Mouse (Mus musculus) embryonic facial prominence, embryonic 13.5 days (tissue): ENCODE measurements around the gene Pdgfd. TPM values are rescaled to one million over a fixed set of nuclear protein-coding genes. Genes with fewer than 3 reads are reported as not detected.

Experiments used
- ATAC-seq: fragments of 200-750 bp; cut with Nextera tagmentation; 2 replicates; pipeline ENCODE4 v1.8.0; 2017; ENCODE audit warnings: low read depth; ENCODE audit not compliant: insufficient number of reproducible peaks, insufficient read depth, low FRiP score, low TSS enrichment
- H3K27ac ChIP-seq: fragments of 300-500 bp; sonication (generic); 2 replicates; pipeline ENCODE4 v1.5.1; 2015; ENCODE audit warnings: moderate library complexity, mild to moderate bottlenecking, inconsistent platforms
- H3K27me3 ChIP-seq: fragments of 300-500 bp; sonication (generic); 2 replicates; pipeline ENCODE4 v1.6.1; 2015; ENCODE audit warnings: mild to moderate bottlenecking, inconsistent platforms
- H3K36me3 ChIP-seq: fragments of 300-500 bp; sonication (generic); 2 replicates; pipeline ENCODE4 v1.6.1; 2015; ENCODE audit warnings: mild to moderate bottlenecking, inconsistent platforms
- H3K4me1 ChIP-seq: fragments of 300-500 bp; sonication (generic); 2 replicates; pipeline ENCODE4 v1.6.1; 2015; ENCODE audit warnings: inconsistent platforms
- H3K4me2 ChIP-seq: fragments of 300-500 bp; sonication (generic); 2 replicates; pipeline ENCODE4 v1.6.1; 2015; ENCODE audit warnings: moderate library complexity, mild to moderate bottlenecking, inconsistent platforms
- H3K4me3 ChIP-seq: fragments of 300-500 bp; sonication (generic); 2 replicates; pipeline ENCODE4 v1.5.1; 2015; ENCODE audit warnings: mild to moderate bottlenecking, inconsistent platforms
- H3K9ac ChIP-seq: fragments of 300-500 bp; sonication (generic); 2 replicates; pipeline ENCODE4 v1.6.1; 2015; ENCODE audit warnings: mild to moderate bottlenecking, inconsistent platforms
- H3K9me3 ChIP-seq: fragments of 300-500 bp; sonication (generic); 2 replicates; pipeline ENCODE4 v1.6.1; 2016; ENCODE audit warnings: inconsistent platforms
- WGBS: fragments of 180-500 bp; shearing (Covaris S2); methylation state at CpG from one replicate; pipeline ENCODE4 v1.1.7; 2015; ENCODE audit warnings: mixed read lengths; 5-methylcytosine and 5-hydroxymethylcytosine counted together
- polyA plus RNA-seq: library from polyadenylated mRNA; unstranded; fragments of >200 nt; fragmentation: Nextera tagmentation; extraction: Ambion mirVana; gene quantifications from 2 replicates; pipeline ENCODE4 v1.2.1, GENCODE M21; 2015

Gene Pdgfd
- polyA plus RNA-seq, 1 experiment from 2014 or later = 7.1 TPM

DNA sequence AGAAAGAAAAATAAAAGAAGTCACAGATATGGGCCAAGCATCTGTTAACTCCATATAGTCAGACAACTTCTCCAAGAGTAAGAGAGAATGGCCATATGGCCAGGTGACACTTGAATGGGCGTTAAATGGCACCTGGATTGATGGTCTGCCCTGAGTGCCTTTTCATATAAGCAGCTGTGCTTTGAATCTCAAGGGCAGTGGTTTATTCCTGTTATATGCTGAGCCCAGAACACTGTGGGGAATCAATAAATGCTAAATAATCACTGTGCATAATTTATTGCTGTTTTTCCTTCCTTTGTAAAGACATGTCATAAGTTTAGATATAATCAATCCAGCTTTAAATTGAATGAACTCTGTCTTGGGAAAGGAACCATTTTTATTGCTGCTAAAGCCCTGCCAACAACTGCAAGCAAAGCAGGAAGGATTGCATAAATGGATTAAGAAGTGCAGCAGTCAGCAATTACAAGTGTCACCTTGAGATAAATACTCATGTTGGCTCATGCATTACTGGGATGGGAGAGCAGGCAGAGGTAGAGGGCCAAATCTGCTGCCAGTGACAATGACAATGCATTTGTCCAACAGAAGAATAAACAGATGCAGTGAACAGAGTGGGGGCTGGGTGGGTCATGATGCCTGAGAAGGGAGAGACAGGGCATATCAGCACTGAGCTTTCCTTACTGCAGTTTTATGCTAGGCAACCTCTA, 185.0 kb downstream of the Pdgfd start:
- no peaks in the 10 kb centered on the region for H3K9me3 ChIP-seq
- H3K9ac ChIP-seq = no peak overlapping the region
- H3K4me1 ChIP-seq = no peaks in the 10 kb centered on the region
- no peak for ATAC-seq
- no peaks in the 10 kb centered on the region for H3K27me3 ChIP-seq
- no peak overlapping the region for H3K4me2 ChIP-seq
- H3K4me3 ChIP-seq = no peak overlapping the region
- no peak overlapping the region for H3K27ac ChIP-seq
- WGBS = 78% methylated on average over 1 of the region's 1 CpGs
- H3K36me3 ChIP-seq = no peaks in the 10 kb centered on the region

DNA sequence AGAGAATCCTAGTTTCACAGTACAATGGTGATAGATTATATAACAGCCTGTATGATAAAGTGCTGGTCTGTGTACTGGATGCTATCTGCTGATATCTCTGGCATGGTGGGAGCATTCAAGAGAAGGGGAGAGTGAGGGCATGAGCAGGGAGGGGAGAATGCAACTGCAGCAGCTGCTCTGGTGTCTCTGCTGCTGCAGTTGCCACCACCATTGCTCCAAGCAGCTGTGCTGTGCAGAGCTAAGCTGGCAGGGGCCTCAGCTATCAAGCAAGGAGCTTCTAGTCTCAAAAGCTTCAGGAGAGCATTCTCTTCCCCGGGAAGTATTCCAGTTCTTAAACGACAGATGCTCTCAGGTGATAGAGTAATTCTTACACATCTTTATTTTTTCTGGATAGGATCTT, 192.4 kb downstream of the Pdgfd start:
- H3K4me1 ChIP-seq = no peaks in the 10 kb centered on the region
- no peak overlapping the region for H3K9ac ChIP-seq
- WGBS = 81% methylated on average over 2 of the region's 2 CpGs
- no peaks in the 10 kb centered on the region for H3K36me3 ChIP-seq
- H3K9me3 ChIP-seq = no peaks in the 10 kb centered on the region
- H3K4me3 ChIP-seq = no peak overlapping the region
- no peak overlapping the region for H3K4me2 ChIP-seq
- H3K27ac ChIP-seq = no peak overlapping the region
- no peaks in the 10 kb centered on the region for H3K27me3 ChIP-seq
- no peak for ATAC-seq

DNA sequence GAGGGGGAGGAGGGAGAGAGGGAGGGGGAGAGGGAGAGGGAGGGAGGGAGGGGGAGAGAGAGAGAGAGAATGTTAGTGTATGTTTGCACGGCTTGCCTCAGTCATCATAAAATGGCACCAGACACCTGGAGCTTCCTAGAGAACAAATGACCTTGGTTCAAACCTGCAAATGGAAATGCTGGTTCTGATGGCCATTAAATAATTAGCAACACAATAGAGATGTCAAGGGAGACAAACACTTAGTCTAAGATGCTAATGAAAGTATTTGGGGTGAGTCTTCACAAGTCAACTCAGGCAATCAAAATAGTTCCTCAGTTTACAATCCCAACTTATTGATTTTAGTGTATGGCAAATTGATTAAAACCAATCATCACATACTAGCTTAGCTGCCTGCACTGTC, 198.2 kb downstream of the Pdgfd start:
- no peaks in the 10 kb centered on the region for H3K4me1 ChIP-seq
- no peak overlapping the region for H3K4me2 ChIP-seq
- H3K27ac ChIP-seq = no peak overlapping the region
- no peak overlapping the region for H3K9ac ChIP-seq
- H3K27me3 ChIP-seq = no peaks in the 10 kb centered on the region
- H3K36me3 ChIP-seq = no peaks in the 10 kb centered on the region
- no peak overlapping the region for H3K4me3 ChIP-seq
- WGBS = 84% methylated on average over 1 of the region's 1 CpGs
- H3K9me3 ChIP-seq = no peaks in the 10 kb centered on the region
- no peak for ATAC-seq

DNA sequence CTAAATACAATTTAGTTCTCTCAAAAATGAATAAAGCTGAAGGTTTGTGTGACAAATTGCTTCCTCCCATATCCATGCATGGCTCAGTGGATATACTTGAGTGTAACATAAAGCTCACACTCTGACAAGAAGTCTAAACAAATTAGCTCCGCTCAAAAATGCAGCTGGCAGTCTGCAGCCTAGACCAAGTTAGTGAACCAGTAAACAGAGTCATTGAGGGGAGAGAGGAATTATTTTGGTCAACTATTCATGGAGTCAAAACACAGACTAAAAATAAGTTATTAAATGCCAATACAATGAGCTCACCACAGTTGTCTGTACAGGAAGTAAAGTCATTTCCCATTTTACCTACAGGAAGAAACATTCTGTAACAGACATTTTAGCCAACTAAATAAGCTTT, 233.4 kb downstream of the Pdgfd start:
- ATAC-seq = no peak
- no peaks in the 10 kb centered on the region for H3K36me3 ChIP-seq

DNA sequence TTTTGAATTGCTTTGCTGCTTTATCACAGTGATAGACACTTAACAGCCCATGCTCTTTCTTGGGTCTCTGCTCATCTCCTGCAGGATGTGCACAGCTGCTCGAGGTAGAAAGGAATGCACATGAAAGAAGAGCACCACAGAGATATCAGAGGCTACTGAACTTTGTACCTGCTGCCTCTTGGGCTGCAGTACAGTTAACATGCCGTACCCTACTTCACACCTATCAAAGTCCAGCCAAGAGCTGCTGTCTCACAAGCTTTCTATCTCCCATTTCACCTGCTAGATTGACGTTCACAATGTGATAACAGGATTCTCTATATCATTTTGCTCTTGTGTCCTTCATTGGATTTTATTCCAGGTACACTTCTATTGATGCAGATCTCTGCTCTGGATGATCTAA, 238.2 kb downstream of the Pdgfd start:
- WGBS = 80% methylated on average over 3 of the region's 3 CpGs
- no peak for ATAC-seq
- H3K9me3 ChIP-seq = no peaks in the 10 kb centered on the region

More for the DNA sequence above, 233.4 kb downstream of the Pdgfd start:
- H3K4me3 ChIP-seq = no peak overlapping the region
- H3K9me3 ChIP-seq = no peaks in the 10 kb centered on the region
- 55% methylated on average over 1 of the region's 1 CpGs for WGBS
- no peak overlapping the region for H3K4me2 ChIP-seq
- no peak overlapping the region for H3K27ac ChIP-seq
- no peak overlapping the region for H3K9ac ChIP-seq
- H3K4me1 ChIP-seq = no peaks in the 10 kb centered on the region
- H3K27me3 ChIP-seq = no peaks in the 10 kb centered on the region

DNA sequence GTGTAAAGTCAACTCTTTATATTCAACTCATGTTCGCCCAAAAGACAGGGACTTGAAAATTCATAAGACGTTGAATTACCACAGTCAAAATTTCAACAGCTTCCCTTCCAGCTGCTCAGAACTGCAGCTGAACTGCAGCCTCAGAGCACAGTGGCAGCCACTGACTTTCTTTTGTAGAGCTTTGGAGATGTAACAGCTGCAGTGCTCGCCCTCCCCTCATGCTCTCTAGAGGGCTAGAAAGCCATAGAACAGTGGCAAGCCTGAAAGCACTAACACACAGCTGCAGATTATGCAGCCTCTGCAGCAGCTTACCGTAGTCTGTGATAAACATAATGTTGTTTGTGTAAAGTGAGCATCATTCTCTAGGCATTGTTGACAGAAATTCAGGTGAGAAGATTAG, 239.6 kb downstream of the Pdgfd start:
- no peak overlapping the region for H3K27ac ChIP-seq
- H3K9ac ChIP-seq = no peak overlapping the region
- H3K4me2 ChIP-seq = no peak overlapping the region
- H3K4me3 ChIP-seq = no peak overlapping the region
- no peaks in the 10 kb centered on the region for H3K36me3 ChIP-seq
- WGBS = 66% methylated on average over 4 of the region's 4 CpGs
- H3K9me3 ChIP-seq = no peaks in the 10 kb centered on the region
- ATAC-seq = no peak
- no peaks in the 10 kb centered on the region for H3K4me1 ChIP-seq
- no peaks in the 10 kb centered on the region for H3K27me3 ChIP-seq

More for the DNA sequence above, 238.2 kb downstream of the Pdgfd start:
- H3K36me3 ChIP-seq = no peaks in the 10 kb centered on the region
- H3K27ac ChIP-seq = no peak overlapping the region
- H3K4me2 ChIP-seq = no peak overlapping the region
- no peaks in the 10 kb centered on the region for H3K27me3 ChIP-seq
- no peaks in the 10 kb centered on the region for H3K4me1 ChIP-seq
- H3K9ac ChIP-seq = no peak overlapping the region
- H3K4me3 ChIP-seq = no peak overlapping the region

DNA sequence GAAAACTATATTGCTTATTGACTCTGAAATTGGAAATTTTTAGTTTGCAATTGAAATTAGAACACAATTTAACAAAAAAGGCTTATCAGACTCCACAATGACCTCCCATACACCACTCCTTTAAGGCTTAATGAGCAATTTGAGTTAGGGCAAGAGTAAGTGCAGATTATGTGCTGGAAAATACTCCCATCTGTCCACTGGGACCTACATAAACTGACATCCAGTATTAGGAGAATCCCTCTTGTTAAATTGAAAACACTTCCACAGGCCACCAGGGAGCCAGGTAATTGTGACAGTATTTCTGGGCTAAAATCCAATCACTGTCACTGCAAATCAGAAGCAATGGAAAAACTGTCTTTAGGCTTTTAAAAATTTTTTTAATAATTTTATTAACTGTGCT, 256.2 kb downstream of the Pdgfd start:
- ATAC-seq = no peak
- no peak overlapping the region for H3K4me2 ChIP-seq
- no peaks in the 10 kb centered on the region for H3K4me1 ChIP-seq
- no peak overlapping the region for H3K9ac ChIP-seq
- H3K27ac ChIP-seq = no peak overlapping the region
- H3K27me3 ChIP-seq = no peaks in the 10 kb centered on the region
- H3K4me3 ChIP-seq = no peak overlapping the region
- H3K36me3 ChIP-seq = no peaks in the 10 kb centered on the region
- H3K9me3 ChIP-seq = no peaks in the 10 kb centered on the region

Other genes starting within 250 kb of the Pdgfd start
- 0.06 TPM in 2 replicates for gene Ddi1, start 101.3 kb downstream of the Pdgfd start, polyA plus RNA-seq